Mouse (Mus musculus) kidney, postnatal 10 days (tissue): ENCODE measurements at regions not wholly inside any gene's neighbourhood (a gene's known extent, or its start where the extent isn't known, plus 50 kb on each side); places are given as distances from the start of the nearest gene placed in this dataset.
A peak's percentile ranks its signal among the peaks of the same experiment; 100 is the strongest.
"Not testable (repeated sequence)": the region's sequence is repeated elsewhere in the genome, so short reads cannot be mapped to it uniquely, and the experiment has no call there.

Experiments
- DNase-seq: peaks from one replicate; pipeline ENCODE4 v3.0.0; 2021; ENCODE audit warnings: mixed read lengths

- DNase-seq, result no peak
These were observed 452.8 kb upstream of the Jmjd1c start for GRCm38 (mm10) chr10:66643160-66643559.

- DNase-seq, result no peak
These were observed 438.4 kb upstream of the Jmjd1c start for GRCm38 (mm10) chr10:66657520-66657919.

DNA sequence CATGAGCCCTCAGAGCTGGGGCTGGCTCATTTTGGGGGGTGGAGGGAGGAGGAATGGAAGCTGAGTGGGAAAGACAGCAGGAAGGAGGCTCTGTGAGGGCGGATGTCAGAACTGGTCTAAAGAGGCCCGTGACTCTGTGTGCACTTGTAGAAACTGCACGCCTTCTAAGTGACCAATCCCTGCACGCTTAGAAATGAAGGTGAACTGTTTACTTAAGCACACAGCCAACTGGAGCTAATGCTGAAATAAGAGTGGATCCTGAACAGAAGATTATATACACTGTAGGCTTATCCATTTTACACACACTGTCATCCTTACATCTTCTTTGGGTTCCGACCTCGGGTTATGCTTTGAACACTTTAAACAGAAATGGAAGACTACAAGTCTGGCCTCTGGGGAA, 412.8 kb upstream of the Jmjd1c start:
- no peak for DNase-seq

DNA sequence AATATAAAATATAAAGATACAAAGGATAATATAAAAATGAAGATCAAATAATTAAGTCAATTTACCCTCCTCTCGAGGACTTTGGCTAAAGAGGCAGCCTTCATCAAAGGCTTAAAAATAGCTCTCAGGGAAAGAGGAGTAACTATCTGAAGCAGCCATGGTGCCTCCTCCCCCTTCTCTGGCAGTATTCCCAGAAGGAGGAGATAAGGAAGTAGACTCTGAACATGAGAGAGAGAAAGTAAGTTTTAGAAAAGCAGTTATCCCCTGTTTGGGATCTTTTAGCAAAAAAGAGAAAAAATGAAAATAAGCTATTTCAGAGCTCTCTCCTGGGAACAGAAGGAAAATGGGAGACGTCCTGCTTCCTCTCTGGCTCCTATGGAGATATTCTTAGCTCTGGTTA, 406.7 kb upstream of the Jmjd1c start:
- not testable (repeated sequence) for DNase-seq

DNA sequence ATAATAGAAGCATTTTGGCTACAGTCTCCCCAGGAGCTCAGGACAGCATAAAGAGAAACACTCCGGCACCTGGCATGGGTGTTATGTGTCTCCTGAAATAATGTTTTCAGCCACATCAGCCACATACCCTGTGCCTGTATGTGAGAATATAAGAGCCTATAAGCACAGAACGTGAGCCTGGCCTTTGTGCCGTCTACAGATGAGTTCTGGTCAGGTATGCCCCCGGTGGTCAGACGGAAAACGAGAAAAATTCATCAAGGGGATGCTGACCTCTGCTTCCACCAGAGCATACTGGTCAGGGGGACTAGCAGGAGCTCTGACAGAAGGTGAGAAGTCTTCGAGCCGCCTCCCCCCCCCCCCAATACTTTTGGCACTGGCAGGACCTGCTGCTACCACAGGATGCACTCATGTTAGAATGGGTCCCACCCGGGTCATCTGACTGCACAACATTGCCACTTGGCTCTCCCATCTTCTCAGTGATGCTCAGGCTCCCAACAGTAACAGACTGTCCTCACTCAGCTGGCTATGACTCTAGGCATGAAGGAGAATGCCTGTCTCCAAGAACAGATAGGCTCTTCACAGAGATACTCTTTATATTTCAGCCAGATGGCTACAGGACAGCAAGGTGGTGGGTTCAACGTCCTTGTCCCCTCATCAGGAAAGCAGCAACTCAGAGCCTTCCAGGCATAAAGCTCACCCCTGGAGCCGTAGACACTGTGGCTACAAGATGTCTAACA, 401.2 kb upstream of the Jmjd1c start:
- DNase-seq, result no peak

- DNase-seq, result not testable (repeated sequence)
These were observed 381.0 kb upstream of the Jmjd1c start for GRCm38 (mm10) chr10:66714926-66715325.

GRCm38 (mm10) chr10:66717909-66718308, 378.0 kb upstream of the Jmjd1c start:
- DNase-seq, result peak; percentile 43

- no peak for DNase-seq
These were observed 376.1 kb upstream of the Jmjd1c start for GRCm38 (mm10) chr10:66719796-66720195.

- DNase-seq, result no peak
These were observed 362.3 kb upstream of the Jmjd1c start for GRCm38 (mm10) chr10:66733631-66734030.

GRCm38 (mm10) chr10:66734853-66735252, 361.1 kb upstream of the Jmjd1c start:
- DNase-seq, result peak; percentile 12

- DNase-seq, result no peak
These were observed 356.9 kb upstream of the Jmjd1c start for GRCm38 (mm10) chr10:66739017-66739416.

- DNase-seq, result peak; percentile 23
These were observed 354.1 kb upstream of the Jmjd1c start for GRCm38 (mm10) chr10:66741819-66742218.

DNA sequence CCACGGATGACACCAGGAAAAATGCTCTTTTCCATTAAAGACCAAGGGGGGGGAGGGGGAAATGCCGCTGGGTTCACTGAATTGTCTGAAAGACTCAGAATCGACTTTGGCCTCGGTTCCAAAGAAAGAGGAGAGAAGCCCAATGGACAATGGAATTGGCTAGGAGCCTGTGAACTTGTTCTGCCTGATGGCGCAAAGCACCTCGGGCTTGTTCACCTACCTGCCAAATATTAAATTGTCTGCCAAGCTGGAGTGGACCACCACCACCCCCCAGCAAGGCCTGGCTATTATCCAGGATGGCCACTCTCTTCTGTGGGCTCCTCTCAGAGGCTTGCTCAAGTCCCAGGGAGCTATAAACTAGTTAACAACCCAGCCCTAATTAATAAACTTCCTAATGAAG, 352.7 kb upstream of the Jmjd1c start:
- DNase-seq, result no peak

GRCm38 (mm10) chr10:66745871-66746270, 350.1 kb upstream of the Jmjd1c start:
- no peak for DNase-seq

DNA sequence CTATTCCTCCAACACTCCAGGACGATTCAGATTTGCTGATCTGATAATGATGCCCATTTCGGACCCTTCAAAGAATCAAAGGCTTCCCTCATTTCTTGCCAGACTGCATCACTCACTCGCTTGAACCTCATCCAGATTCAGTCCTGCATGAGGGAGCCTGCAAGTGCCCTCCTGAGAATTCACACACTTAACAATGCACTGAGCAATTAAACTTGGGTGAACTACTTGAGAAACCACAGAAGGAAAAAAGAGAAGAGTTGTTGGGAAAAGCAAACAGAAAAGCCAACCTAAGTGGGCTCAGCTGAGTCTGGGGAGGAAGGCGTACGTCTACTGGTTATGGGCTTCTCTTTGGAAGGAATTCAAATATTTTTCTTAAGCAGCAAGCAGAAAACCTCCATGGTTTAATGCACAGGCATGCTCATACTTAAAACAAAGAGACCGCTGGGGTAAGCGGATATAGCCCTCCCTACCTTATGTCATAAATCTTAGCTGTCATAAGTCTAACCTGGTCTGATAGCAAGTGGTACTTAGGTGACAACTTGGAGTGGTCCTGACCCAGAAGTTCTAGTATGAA, 343.6 kb upstream of the Jmjd1c start:
- DNase-seq, result no peak

DNA sequence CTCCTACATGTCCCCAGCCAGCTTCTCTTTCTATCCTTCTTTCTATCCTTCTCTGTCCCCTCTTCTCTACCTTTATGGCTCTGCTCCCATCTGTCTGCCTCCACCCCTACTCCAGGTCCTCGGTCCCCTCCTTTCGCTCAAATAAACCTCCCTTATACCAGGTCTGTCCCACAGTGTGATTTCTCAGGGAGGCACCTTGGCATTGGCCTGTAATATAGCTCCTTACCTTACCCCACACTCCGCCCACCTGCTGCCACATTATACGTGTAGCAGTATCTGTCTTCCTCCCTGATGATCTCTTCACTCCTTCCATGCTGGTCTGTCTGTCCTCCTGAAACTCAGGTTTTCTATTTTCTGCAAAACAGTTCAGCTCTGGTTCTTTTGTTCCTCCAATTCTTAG, 339.1 kb upstream of the Jmjd1c start:
- no peak for DNase-seq

DNA sequence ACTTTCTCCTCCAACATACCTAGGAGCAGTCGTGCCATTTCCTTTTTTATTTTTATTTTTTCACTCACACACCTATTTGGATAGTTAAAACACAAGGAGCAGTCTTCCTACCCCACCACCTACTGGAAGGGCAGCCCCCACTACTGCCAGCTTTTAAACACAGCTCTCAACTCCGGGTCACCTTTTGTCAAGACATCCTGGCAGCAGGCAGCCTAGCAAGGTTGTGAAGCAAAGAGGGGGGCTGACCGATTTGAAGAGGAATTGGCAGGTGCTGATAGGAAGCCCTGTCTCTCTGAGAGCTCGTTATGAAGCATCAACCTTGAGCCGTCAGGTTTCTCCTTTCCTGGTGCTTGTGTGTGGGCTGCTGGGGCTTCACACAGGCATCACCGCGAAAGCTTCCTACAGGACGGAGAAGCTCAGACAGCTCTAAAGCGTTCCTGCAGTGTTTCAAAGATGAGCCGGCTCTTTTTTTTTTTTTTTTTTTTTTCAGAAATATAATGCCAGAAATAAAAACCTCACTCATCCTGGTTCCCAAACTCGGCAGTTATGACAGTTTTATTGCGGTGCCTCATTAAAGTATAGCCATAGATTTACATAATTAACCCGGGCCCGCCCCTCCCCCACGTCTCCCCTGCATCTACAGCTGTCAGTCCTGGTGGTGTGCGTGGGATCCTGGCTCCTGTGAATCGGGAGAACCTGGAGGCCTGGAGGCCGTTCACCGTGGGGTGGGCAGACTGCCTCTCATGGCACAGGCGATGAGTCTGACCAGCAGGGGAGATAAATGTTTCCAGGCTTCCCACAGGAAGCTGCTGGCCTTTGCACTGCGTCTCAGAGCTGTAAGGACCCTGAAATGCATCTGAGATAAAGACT, 325.5 kb upstream of the Jmjd1c start:
- DNase-seq, result peak; percentile 38

DNA sequence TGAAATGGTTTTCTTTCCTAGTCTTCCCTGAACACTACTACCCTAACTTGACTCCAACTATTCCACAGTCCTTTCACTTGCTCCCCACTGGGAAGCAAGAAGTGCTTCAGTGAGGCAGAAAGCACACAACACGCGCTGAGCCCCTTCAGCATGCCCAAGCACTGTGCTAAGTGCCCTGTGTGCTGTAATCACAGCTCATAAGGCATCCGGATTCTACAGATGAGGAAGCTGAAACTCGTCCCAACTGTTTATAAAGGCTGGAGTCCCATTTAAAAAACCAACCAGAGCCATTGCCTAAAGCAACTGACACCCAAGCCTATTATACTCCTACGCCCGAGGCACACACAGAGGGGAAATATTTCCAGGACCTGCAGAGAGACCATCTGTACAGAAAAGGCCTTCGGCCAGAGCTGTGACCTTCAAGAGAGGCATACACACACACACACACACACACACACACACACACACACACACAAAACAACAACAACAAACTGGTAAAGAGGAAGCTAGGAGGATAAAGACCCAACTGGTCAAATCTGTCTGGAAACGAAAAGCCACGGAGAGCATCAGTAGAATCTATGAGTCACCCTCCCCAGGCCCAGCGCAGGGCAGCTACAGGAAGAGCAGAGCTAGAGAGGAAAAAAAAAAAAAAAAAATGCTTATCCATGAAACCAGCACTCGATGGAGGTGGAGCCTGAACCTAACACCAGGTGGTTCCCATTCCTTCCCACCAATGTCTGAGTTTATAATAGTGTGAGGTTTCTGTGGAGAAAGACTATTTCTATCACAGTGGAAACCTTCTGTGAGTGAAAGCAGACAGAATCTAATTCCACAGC, 315.4 kb upstream of the Jmjd1c start:
- DNase-seq, result no peak

DNA sequence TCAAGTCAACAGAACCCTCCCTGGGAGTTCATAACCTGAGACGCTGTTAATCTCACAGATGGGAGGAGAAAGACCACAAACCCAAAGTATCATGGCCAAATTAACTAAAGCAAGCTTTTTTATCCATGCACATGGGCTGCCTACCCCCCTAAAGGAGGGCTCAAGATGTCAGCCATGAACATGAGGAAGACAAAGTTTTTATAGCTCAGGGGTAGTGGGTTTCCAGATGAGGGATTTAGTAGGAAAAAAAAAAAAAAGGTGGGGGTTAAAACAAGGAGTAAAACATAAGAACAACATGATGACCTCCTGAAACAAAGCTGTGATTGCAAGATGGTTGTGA, 314.8 kb upstream of the Jmjd1c start:
- DNase-seq, result no peak

GRCm38 (mm10) chr10:66782025-66782424, 313.9 kb upstream of the Jmjd1c start:
- no peak for DNase-seq

GRCm38 (mm10) chr10:66787812-66788211, 308.1 kb upstream of the Jmjd1c start:
- DNase-seq, result no peak

GRCm38 (mm10) chr10:66796296-66796695, 299.6 kb upstream of the Jmjd1c start:
- DNase-seq, result no peak

GRCm38 (mm10) chr10:66802691-66803090, 293.2 kb upstream of the Jmjd1c start:
- no peak for DNase-seq
